ENCODE assay signal across 16 mouse cellular contexts in genomic region chr16:81651550-81651949, GRCm38 (mm10).
A peak's percentile ranks its signal among the peaks of the same experiment; 100 is the strongest.
DNase-seq lines count a peak whose midpoint lies in the region; ATAC-seq lines count a peak whose summit lies in the region.
"Had no signal": no experiment of that assay in that cellular context is flagged by ENCODE, and none has a peak within 500 bp of the region (broad histone marks: within the 10 kb centered on the region; RNA-seq: fewer than 3 reads in every experiment).

No protein-coding gene starts in this region.

- no peak overlapping the region for H3K9ac ChIP-seq in forebrain, embryonic 15.5 days (replicated peaks)
- H3K9ac ChIP-seq in neural tube, embryonic 14.5 days (replicated peaks; ENCODE audit: low read depth, low read length) = no peak overlapping the region
- H3K9ac ChIP-seq: embryonic facial prominence, embryonic 13.5 days; lung, embryonic 15.5 days; stomach, embryonic 15.5 days had no signal

- no peaks in the 10 kb centered on the region for H3K36me3 ChIP-seq in forebrain, embryonic 15.5 days
- no peaks in the 10 kb centered on the region for H3K36me3 ChIP-seq in forebrain, embryonic 10.5 days (replicated peaks)
- H3K36me3 ChIP-seq in neural tube, embryonic 14.5 days (ENCODE audit: control insufficient read depth, insufficient read depth, low read length) = no peaks in the 10 kb centered on the region
- H3K36me3 ChIP-seq: embryonic facial prominence, embryonic 13.5 days; lung, embryonic 15.5 days; stomach, embryonic 15.5 days had no signal

- 10% methylated on average over 1 of the region's 1 CpGs for WGBS in forebrain, embryonic 15.5 days
- WGBS in forebrain, embryonic 10.5 days = 71% methylated on average over 1 of the region's 1 CpGs
- WGBS in neural tube, embryonic 14.5 days = 23% methylated on average over 1 of the region's 1 CpGs

- H3K4me2 ChIP-seq in forebrain, embryonic 15.5 days (replicated peaks) = no peak overlapping the region
- no peak overlapping the region for H3K4me2 ChIP-seq in neural tube, embryonic 14.5 days (ENCODE audit: low read depth, low read length)
- H3K4me2 ChIP-seq: embryonic facial prominence, embryonic 13.5 days; lung, embryonic 15.5 days; stomach, embryonic 15.5 days had no signal

- no peak overlapping the region for H3K27ac ChIP-seq in forebrain, embryonic 15.5 days (replicated peaks)
- no peak overlapping the region for H3K27ac ChIP-seq in forebrain, embryonic 10.5 days
- H3K27ac ChIP-seq in neural tube, embryonic 14.5 days (ENCODE audit: low read depth, low read length) = no peak overlapping the region
- H3K27ac ChIP-seq: embryonic facial prominence, embryonic 13.5 days; left cerebral cortex, adult 2 months; lung, embryonic 15.5 days; stomach, embryonic 15.5 days had no signal

- peak; percentile 58; the same call in 1 of the 2 replicates for ATAC-seq in forebrain, embryonic 15.5 days (replicated peaks)
- ATAC-seq in neural tube, embryonic 14.5 days (ENCODE audit: low read depth) = peak; percentile 41; the same call in 1 of the 2 replicates

- no peaks in the 10 kb centered on the region for H3K27me3 ChIP-seq in forebrain, embryonic 15.5 days
- H3K27me3 ChIP-seq in forebrain, embryonic 10.5 days (ENCODE audit: poor library complexity, severe bottlenecking) = no peaks in the 10 kb centered on the region
- no peaks in the 10 kb centered on the region for H3K27me3 ChIP-seq in neural tube, embryonic 14.5 days (ENCODE audit: control insufficient read depth, insufficient read depth, low read length)
- H3K27me3 ChIP-seq: embryonic facial prominence, embryonic 13.5 days; lung, embryonic 15.5 days; stomach, embryonic 15.5 days had no signal

- no peak overlapping the region for H3K4me3 ChIP-seq in forebrain, embryonic 15.5 days
- H3K4me3 ChIP-seq in forebrain, embryonic 10.5 days = no peak overlapping the region
- no peak overlapping the region for H3K4me3 ChIP-seq in neural tube, embryonic 14.5 days (ENCODE audit: low read depth, low read length)
- H3K4me3 ChIP-seq: embryonic facial prominence, embryonic 13.5 days; left cerebral cortex, adult 2 months; lung, embryonic 15.5 days; myocyte; stomach, embryonic 15.5 days had no signal

- no peaks in the 10 kb centered on the region for H3K9me3 ChIP-seq in forebrain, embryonic 15.5 days
- no peaks in the 10 kb centered on the region for H3K9me3 ChIP-seq in forebrain, embryonic 10.5 days
- no peaks in the 10 kb centered on the region for H3K9me3 ChIP-seq in neural tube, embryonic 14.5 days (ENCODE audit: control insufficient read depth, low read length)
- H3K9me3 ChIP-seq: embryonic facial prominence, embryonic 13.5 days; lung, embryonic 15.5 days; stomach, embryonic 15.5 days had no signal

- H3K4me1 ChIP-seq in forebrain, embryonic 15.5 days = no peaks in the 10 kb centered on the region
- H3K4me1 ChIP-seq in forebrain, embryonic 10.5 days = no peaks in the 10 kb centered on the region
- H3K4me1 ChIP-seq in neural tube, embryonic 14.5 days (ENCODE audit: control insufficient read depth, insufficient read depth, low read length) = no peaks in the 10 kb centered on the region
- H3K4me1 ChIP-seq: embryonic facial prominence, embryonic 13.5 days; lung, embryonic 15.5 days; stomach, embryonic 15.5 days had no signal

- peak; percentile 31 for DNase-seq in adrenal gland, postnatal 10 days
- no peak for DNase-seq in adrenal gland, adult 18-20 months (ENCODE audit: low spot score in 2 of 2)
- DNase-seq in forebrain, embryonic 10.5 days (ENCODE audit: extremely low spot score, low spot score) = no peak
- DNase-seq in neural tube, embryonic 10.5 days (ENCODE audit: extremely low spot score, low spot score) = no peak
- peak; percentile 4 for DNase-seq in retina, postnatal 7 days (ENCODE audit: low read depth, low spot score)
- DNase-seq in kidney, adult 18-20 months = no peak
- DNase-seq: kidney, adult 9 months; liver; thymus, postnatal 14 days had no signal

Comparison
In these comparisons a context has a peak if more than half of its experiments do, and no peak if none do; other contexts are left out.
1. DNase-seq: peak in adrenal gland, postnatal 10 days (single experiment) and retina, postnatal 7 days (single experiment); none in adrenal gland, adult 18-20 months (0 of 2), forebrain, embryonic 10.5 days (single experiment), neural tube, embryonic 10.5 days (single experiment) and kidney, adult 18-20 months (single experiment).